Mouse (Mus musculus): ENCODE measurements around the gene Epop.

DNA sequence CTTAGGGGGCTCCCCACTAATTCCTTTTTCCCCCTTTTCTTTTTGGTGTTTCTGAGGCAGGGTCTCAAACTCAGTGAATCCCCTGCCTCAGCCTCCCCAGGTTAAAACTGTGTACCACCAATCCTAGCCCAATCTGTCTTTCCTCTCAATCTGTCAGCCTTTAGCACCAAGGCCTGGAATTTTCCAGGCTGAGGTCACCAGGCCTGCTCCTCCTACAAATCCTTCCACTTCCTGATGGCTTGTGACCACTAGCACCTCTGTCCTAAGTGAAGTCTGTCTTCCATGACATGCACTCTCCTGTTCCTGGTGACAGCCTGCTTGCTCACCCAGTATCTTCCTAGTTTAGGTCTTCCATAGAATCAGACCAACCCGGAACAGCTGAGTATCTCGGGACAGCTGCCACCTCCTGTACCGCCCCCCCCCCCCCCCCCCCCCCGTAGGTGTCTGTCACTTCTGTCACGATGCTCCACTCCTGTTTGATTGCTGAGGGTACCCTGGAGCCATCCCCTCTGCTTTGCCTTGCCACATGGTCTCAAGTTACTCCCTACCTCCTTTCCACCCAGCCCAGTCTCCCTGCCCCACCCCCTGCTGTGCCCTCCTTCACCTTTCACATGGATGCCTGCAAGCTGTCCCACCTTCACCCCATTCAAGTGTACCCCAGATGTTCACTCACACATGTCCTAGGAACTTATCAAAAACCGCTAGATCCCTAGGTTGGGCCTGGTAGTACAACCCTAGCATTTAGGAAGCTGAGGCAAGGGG, 27.9 kb upstream of the Epop start:
- TF ChIP-seq CTCF (IDR thresholded peaks at IDR 0.05; ENCODE audit: low read depth) (no peak), EP300 (IDR thresholded peaks at IDR 0.05; ENCODE audit: low read depth) (no peak)

Data from heart, postnatal 0 days (tissue).